ENCODE assay signal across 8 mouse cellular contexts in genomic region chr6:145014944-145015343, GRCm38 (mm10).
A peak's percentile ranks its signal among the peaks of the same experiment; 100 is the strongest.
DNase-seq lines count a peak whose midpoint lies in the region; ATAC-seq and TF ChIP-seq lines count a peak whose summit lies in the region.
"Had no signal": no experiment of that assay in that cellular context is flagged by ENCODE, and none has a peak within 500 bp of the region (broad histone marks: within the 10 kb centered on the region; RNA-seq: fewer than 3 reads in every experiment).

No protein-coding gene starts in this region.

- peak; percentile 50 for TF ChIP-seq CTCF in intestine, postnatal 0 days (IDR thresholded peaks at IDR 0.05; ENCODE audit: low read depth)
- TF ChIP-seq CTCF in thymus, adult 2 months (IDR thresholded peaks at IDR 0.05; ENCODE audit: borderline replicate concordance, control insufficient read depth, extremely low read depth, insufficient read depth, low read length, poor library complexity): no peak
- peak; percentile 51; the same call in 1 of the 2 replicates for TF ChIP-seq CTCF in brain, embryonic 14.5 days (IDR thresholded peaks at IDR 0.05; ENCODE audit: borderline replicate concordance, extremely low read depth, insufficient read depth, insufficient read length)

- no peak overlapping the region for H3K27ac ChIP-seq in intestine, postnatal 0 days (ENCODE audit: low read depth, low read length)
- no peak overlapping the region for H3K27ac ChIP-seq in intestine, embryonic 15.5 days
- H3K27ac ChIP-seq in thymus, adult 2 months (ENCODE audit: control insufficient read depth, insufficient read depth, low read length): no peak overlapping the region

- TF ChIP-seq POLR2A in thymus, adult 2 months (IDR thresholded peaks at IDR 0.05; ENCODE audit: control insufficient read depth, extremely low read depth, insufficient read depth, low read length, poor library complexity): no peak
- no peak for TF ChIP-seq POLR2A in brain, embryonic 14.5 days (IDR thresholded peaks at IDR 0.05; ENCODE audit: borderline replicate concordance, extremely low read depth, insufficient read depth, insufficient read length, poor library complexity, severe bottlenecking)

- no peak overlapping the region for H3K4me3 ChIP-seq in intestine, postnatal 0 days (ENCODE audit: low read depth, low read length)
- no peak overlapping the region for H3K4me3 ChIP-seq in intestine, embryonic 15.5 days (replicated peaks)
- H3K4me3 ChIP-seq in thymus, adult 2 months (ENCODE audit: control insufficient read depth, insufficient read depth, low read length): no peak overlapping the region
- H3K4me3 ChIP-seq: erythroblast, embryonic 14.5 days had no signal

- no peak overlapping the region for H3K4me2 ChIP-seq in intestine, postnatal 0 days (replicated peaks; ENCODE audit: low read depth)
- H3K4me2 ChIP-seq in intestine, embryonic 15.5 days (replicated peaks): no peak overlapping the region

- no peaks in the 10 kb centered on the region for H3K9me3 ChIP-seq in intestine, postnatal 0 days (ENCODE audit: control insufficient read depth)
- no peaks in the 10 kb centered on the region for H3K9me3 ChIP-seq in intestine, embryonic 15.5 days

- H3K27me3 ChIP-seq in intestine, postnatal 0 days (replicated peaks; ENCODE audit: control insufficient read depth, insufficient read depth, low read length): no peaks in the 10 kb centered on the region
- no peaks in the 10 kb centered on the region for H3K27me3 ChIP-seq in intestine, embryonic 15.5 days (replicated peaks)
- H3K27me3 ChIP-seq in thymus, adult 2 months (ENCODE audit: control insufficient read depth, insufficient read depth, low read length): no peaks in the 10 kb centered on the region

- no peak overlapping the region for H3K9ac ChIP-seq in intestine, postnatal 0 days (ENCODE audit: low read depth, low read length)
- no peak overlapping the region for H3K9ac ChIP-seq in intestine, embryonic 15.5 days

- peak; percentile 12 for DNase-seq in thymus, adult 2 months
- DNase-seq in thymus, adult 18-20 months: no peak
- no peak for DNase-seq in brain, embryonic 14.5 days (ENCODE audit: low read depth)
- no peak for DNase-seq in natural killer cell, adult 2 months (ENCODE audit: low spot score in 2 of 2)

- WGBS in intestine, postnatal 0 days: 100% methylated on average over 2 of the region's 2 CpGs
- 95% methylated on average over 2 of the region's 2 CpGs for WGBS in intestine, embryonic 15.5 days
- WGBS in thymus, adult 2 months: 100% methylated on average over 2 of the region's 2 CpGs

- H3K4me1 ChIP-seq in intestine, postnatal 0 days (replicated peaks; ENCODE audit: control insufficient read depth, insufficient read depth, low read length): no peaks in the 10 kb centered on the region
- no peaks in the 10 kb centered on the region for H3K4me1 ChIP-seq in intestine, embryonic 15.5 days (replicated peaks)
- peaks cover 11% of the 10 kb centered on the region for H3K4me1 ChIP-seq in thymus, adult 2 months (replicated peaks; ENCODE audit: control insufficient read depth, insufficient read depth, low read length)

- H3K36me3 ChIP-seq in intestine, postnatal 0 days (ENCODE audit: control insufficient read depth, insufficient read depth): no peaks in the 10 kb centered on the region
- no peaks in the 10 kb centered on the region for H3K36me3 ChIP-seq in intestine, embryonic 15.5 days
- H3K36me3 ChIP-seq in thymus, adult 2 months (ENCODE audit: control insufficient read depth, insufficient read depth, low read length): no peaks in the 10 kb centered on the region

- no peak for ATAC-seq in intestine, postnatal 0 days
- no peak for ATAC-seq in intestine, embryonic 15.5 days
- ATAC-seq in erythroid progenitor cell, adult 5-6 weeks (replicated peaks; ENCODE audit: low FRiP score, poor library complexity, severe bottlenecking): no peak
